Mouse (Mus musculus) myocyte (in vitro differentiated cells): Measurements from ENCODE around the gene Cdc14a.

ENCODE experiments used
- E2F4 ChIP-seq: IDR thresholded peaks from one replicate; pipeline ENCODE4 v1.6.1; 2011; ENCODE audit warnings: mild to moderate bottlenecking, control low read depth, moderate library complexity; ENCODE audit not compliant: insufficient read depth
- MAX ChIP-seq: IDR thresholded peaks from one replicate; pipeline ENCODE4 v1.6.1; 2011; ENCODE audit warnings: low read depth, mild to moderate bottlenecking, control low read depth
- MYOD1 ChIP-seq, 3 experiments: IDR thresholded peaks; one replicate each; pipeline ENCODE4 v1.6.1; 2011; ENCODE audit warnings: control low read depth in 2 of 3, low read depth in 2 of 3, mild to moderate bottlenecking in 2 of 3, moderate library complexity in 1 of 3; ENCODE audit not compliant: insufficient read length in 2 of 3, control insufficient read depth in 1 of 3
- MYOG ChIP-seq, 3 experiments: IDR thresholded peaks; one replicate each; pipeline ENCODE4 v1.6.1; 2011; ENCODE audit warnings: control low read depth in 2 of 3, low read depth in 2 of 3, mild to moderate bottlenecking in 2 of 3; ENCODE audit not compliant: insufficient read length in 2 of 3, control insufficient read depth in 1 of 3, insufficient read depth in 1 of 3
- POLR2A ChIP-seq: IDR thresholded peaks from one replicate; pipeline ENCODE4 v1.6.1; 2011; ENCODE audit warnings: low read depth, mild to moderate bottlenecking, control low read depth, moderate library complexity; ENCODE audit not compliant: insufficient read length
- TCF12 ChIP-seq: IDR thresholded peaks from one replicate; pipeline ENCODE4 v1.6.1; 2011; ENCODE audit warnings: mild to moderate bottlenecking, control low read depth; ENCODE audit not compliant: poor library complexity, insufficient read depth, severe bottlenecking
- TCF3 ChIP-seq: IDR thresholded peaks from one replicate; pipeline ENCODE4 v1.6.1; 2011; ENCODE audit warnings: low read depth, control low read depth; ENCODE audit not compliant: insufficient read length

DNA sequence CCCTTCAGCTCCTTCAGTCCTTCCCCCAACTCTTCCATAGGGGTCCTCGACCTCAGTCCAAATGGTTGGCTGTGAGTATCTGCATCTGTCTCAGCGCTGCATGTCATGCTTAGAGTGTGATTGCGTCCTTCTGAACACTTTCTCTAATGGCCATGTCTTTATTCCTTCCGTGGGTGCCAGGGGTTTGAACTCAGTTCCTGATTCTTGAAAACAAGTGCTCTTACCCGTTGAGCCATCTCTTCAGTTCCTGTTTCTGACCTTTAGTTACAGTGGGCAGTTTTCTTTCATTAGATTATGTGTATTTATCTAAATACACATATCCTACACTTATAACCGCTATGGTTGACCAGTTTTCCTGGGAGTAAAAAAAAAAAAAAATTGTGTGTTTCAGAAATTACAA is 196.9 kb downstream of the Cdc14a start:
- TF ChIP-seq POLR2A (no peak), MYOD1 (IDR thresholded peaks at IDR 0.05; ENCODE audit: control insufficient read depth in 1 of 3, insufficient read length in 2 of 3, low read depth in 2 of 3) (no peak), E2F4 (no peak), MYOG (IDR thresholded peaks at IDR 0.05; ENCODE audit: control insufficient read depth in 1 of 3, insufficient read depth in 1 of 3, insufficient read length in 2 of 3, low read depth in 2 of 3) (no peak), MAX (no peak), TCF12 (no peak), TCF3 (no peak)
